Mouse (Mus musculus) neural tube, embryonic 14.5 days (tissue): ENCODE results near the gene Fkbp1b. TPM values are rescaled to one million over a fixed set of nuclear protein-coding genes. Genes with fewer than 3 reads are reported as not detected.
A peak's percentile ranks its signal among the peaks of the same experiment; 100 is the strongest.

Source experiments
- ATAC-seq: fragments of 200-750 bp; cut with Nextera tagmentation; 2 replicates; pipeline ENCODE4 v1.8.0; 2017; ENCODE audit warnings: low read depth, mild to moderate bottlenecking, moderate TSS enrichment, moderate library complexity
- H3K27ac ChIP-seq: fragments of 300-500 bp; sonication (generic); 2 replicates; pipeline ENCODE4 v1.5.1; 2014; ENCODE audit warnings: low read depth, mild to moderate bottlenecking, control low read depth, low read length, moderate library complexity, mixed read lengths
- H3K27me3 ChIP-seq: fragments of 300-500 bp; sonication (generic); 2 replicates; pipeline ENCODE4 v1.6.1; 2014; ENCODE audit warnings: low read length; ENCODE audit not compliant: control insufficient read depth, insufficient read depth
- H3K36me3 ChIP-seq: fragments of 300-500 bp; sonication (generic); 2 replicates; pipeline ENCODE4 v1.6.1; 2014; ENCODE audit warnings: low read length, mixed read lengths; ENCODE audit not compliant: control insufficient read depth, insufficient read depth
- H3K4me1 ChIP-seq: fragments of 300-500 bp; sonication (generic); 2 replicates; pipeline ENCODE4 v1.6.1; 2014; ENCODE audit warnings: low read length; ENCODE audit not compliant: control insufficient read depth, insufficient read depth
- H3K4me2 ChIP-seq: fragments of 300-500 bp; sonication (generic); 2 replicates; pipeline ENCODE4 v1.6.1; 2014; ENCODE audit warnings: mild to moderate bottlenecking, low read depth, low read length, control low read depth
- H3K4me3 ChIP-seq: fragments of 300-500 bp; sonication (generic); 2 replicates; pipeline ENCODE4 v1.5.1; 2014; ENCODE audit warnings: low read depth, low read length, control low read depth, mixed read lengths
- H3K9ac ChIP-seq: fragments of 300-500 bp; sonication (generic); replicated peaks from 2 replicates; pipeline ENCODE4 v1.6.1; 2014; ENCODE audit warnings: low read depth, mild to moderate bottlenecking, control low read depth, low read length, mixed read lengths
- H3K9me3 ChIP-seq: fragments of 300-500 bp; sonication (generic); 2 replicates; pipeline ENCODE4 v1.6.1; 2016; ENCODE audit warnings: low read length; ENCODE audit not compliant: control insufficient read depth
- WGBS: fragments of 180-500 bp; shearing (Covaris S2); extraction: QIAGEN DNeasy Blood & Tissue Kit; methylation state at CpG from one replicate; pipeline ENCODE4 v1.1.7; 2014; 5-methylcytosine and 5-hydroxymethylcytosine counted together
- polyA plus RNA-seq: library from polyadenylated mRNA; unstranded; fragments of >200 nt; fragmentation: Nextera tagmentation; extraction: Ambion mirVana; gene quantifications from 2 replicates; pipeline ENCODE4 v1.2.1, GENCODE M21; 2014

Fkbp1b gene
- polyA plus RNA-seq, 1 experiment from 2014 or later: 55.8 TPM

GRCm38 (mm10) chr12:4862672-4863071 lies 21.3 kb upstream of the Fkbp1b start:
- no peak for ATAC-seq
- Histone ChIP-seq H3K9me3 (no peaks in the 10 kb centered on the region), H3K4me3 (no peak overlapping the region), H3K9ac (no peak overlapping the region), H3K36me3 (no peaks in the 10 kb centered on the region), H3K4me1 (no peaks in the 10 kb centered on the region), H3K27me3 (no peaks in the 10 kb centered on the region), H3K27ac (no peak overlapping the region), H3K4me2 (no peak overlapping the region)
- WGBS: 89% methylated on average over 4 of the region's 4 CpGs

- Histone ChIP-seq H3K27me3 (no peaks in the 10 kb centered on the region), H3K27ac (peak overlapping the region; percentile 66; the same call in 1 of the 2 replicates), H3K9me3 (no peaks in the 10 kb centered on the region), H3K4me1 (no peaks in the 10 kb centered on the region), H3K4me3 (no peak overlapping the region), H3K4me2 (no peak overlapping the region), H3K9ac (no peak overlapping the region), H3K36me3 (no peaks in the 10 kb centered on the region)
- peak; percentile 73; the same call in 1 of the 2 replicates for ATAC-seq
- 42% methylated on average over 11 of the region's 11 CpGs for WGBS
Measured at GRCm38 (mm10) chr12:4859241-4859914, 18.0 kb upstream of the Fkbp1b start.

- WGBS: 96% methylated on average over 2 of the region's 2 CpGs
- ATAC-seq: no peak
- Histone ChIP-seq H3K4me1 (no peaks in the 10 kb centered on the region), H3K27ac (no peak overlapping the region), H3K9ac (no peak overlapping the region), H3K4me3 (no peak overlapping the region), H3K27me3 (no peaks in the 10 kb centered on the region), H3K36me3 (no peaks in the 10 kb centered on the region), H3K4me2 (no peak overlapping the region), H3K9me3 (no peaks in the 10 kb centered on the region)
Measured at GRCm38 (mm10) chr12:4856834-4857233, 15.4 kb upstream of the Fkbp1b start.

GRCm38 (mm10) chr12:4856160-4856559 lies 14.8 kb upstream of the Fkbp1b start:
- no peak overlapping the region for H3K4me3 ChIP-seq
- no peak overlapping the region for H3K4me2 ChIP-seq
- 93% methylated on average over 5 of the region's 5 CpGs for WGBS

DNA sequence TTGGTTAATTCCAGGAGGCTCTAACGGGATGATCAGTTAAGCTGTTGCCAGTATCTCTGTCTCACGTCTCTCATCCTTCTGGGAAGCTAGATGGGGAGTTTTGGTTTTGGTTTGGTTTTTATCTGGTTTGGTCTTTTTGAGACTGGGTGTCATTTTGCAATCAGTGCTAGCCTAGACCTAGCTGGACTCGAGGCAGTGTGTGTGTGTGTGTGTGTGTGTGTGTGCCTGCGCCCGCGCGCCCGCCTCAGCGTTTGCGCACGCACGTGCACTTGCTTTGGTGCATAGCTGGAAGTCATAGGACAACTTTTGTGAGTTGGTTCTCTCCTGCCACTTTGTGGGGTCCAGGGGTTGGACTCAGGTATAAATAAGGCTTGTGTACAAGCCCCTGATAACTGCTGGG lies 2.4 kb upstream of the Fkbp1b start:
- peak overlapping the region; percentile 48; the same call in 1 of the 2 replicates for H3K27ac ChIP-seq

More at GRCm38 (mm10) chr12:4856160-4856559, 14.8 kb upstream of the Fkbp1b start:
- Histone ChIP-seq H3K36me3 (no peaks in the 10 kb centered on the region), H3K27me3 (no peaks in the 10 kb centered on the region), H3K9ac (no peak overlapping the region), H3K4me1 (no peaks in the 10 kb centered on the region), H3K27ac (no peak overlapping the region), H3K9me3 (no peaks in the 10 kb centered on the region)
- ATAC-seq: no peak

DNA sequence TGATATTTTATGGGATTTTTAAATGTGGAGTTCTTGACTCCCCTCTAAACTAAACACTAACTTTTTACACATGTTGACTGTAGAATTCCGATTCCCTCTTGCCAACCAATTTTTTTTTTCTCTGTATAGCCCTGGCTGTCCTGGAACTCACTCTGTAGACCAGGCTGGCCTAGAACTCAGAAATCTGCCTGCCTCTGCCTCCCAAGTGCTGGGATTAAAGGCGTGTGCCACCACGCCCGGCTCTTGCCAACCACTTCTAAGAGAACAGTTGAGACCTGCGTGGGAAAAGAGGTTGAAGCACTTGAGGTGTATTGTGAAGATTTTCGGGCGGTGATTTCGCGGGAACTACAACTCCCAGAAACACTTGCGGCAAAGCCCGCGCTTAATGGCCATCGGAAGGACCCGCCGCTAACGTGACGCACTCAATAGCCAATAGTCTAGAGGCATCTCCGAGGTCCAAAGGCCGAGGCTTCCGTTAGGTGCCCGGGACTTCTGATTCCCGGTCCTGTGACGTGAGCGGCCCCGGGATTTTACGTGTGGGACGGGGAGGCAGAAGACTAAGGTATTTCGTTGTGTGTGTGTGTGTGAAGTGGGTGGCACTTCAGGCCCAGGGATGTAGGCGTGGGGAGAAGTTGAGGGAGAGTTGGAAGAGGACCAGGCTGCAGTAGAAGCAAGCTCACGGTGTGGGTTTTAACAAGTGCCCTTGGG lies 1.7 kb upstream of the Fkbp1b start, which contains the start of gene Wdcp:
Gene Wdcp (plus strand): TSS at position 414 of the 708 bp plus-strand sequence.
- under 1% methylated on average over 30 of the region's 30 CpGs for WGBS

More for the DNA sequence above, 2.4 kb upstream of the Fkbp1b start:
- Histone ChIP-seq H3K36me3 (no peaks in the 10 kb centered on the region), H3K9ac (peak overlapping the region; percentile 41), H3K27me3 (0 out of 2 replicates have a peak, but pooled peaks cover 2% of the 10 kb centered on the region), H3K4me3 (peak overlapping the region; percentile 58), H3K4me1 (peaks cover 11% of the 10 kb centered on the region), H3K9me3 (no peaks in the 10 kb centered on the region), H3K4me2 (peak overlapping the region; percentile 76)
- ATAC-seq: 0 out of 2 replicates have a peak, but pooled peaks have one; percentile 19
- WGBS: under 1% methylated on average over 12 of the region's 12 CpGs

GRCm38 (mm10) chr12:4842456-4842855 lies 1.1 kb upstream of the Fkbp1b start:
- 87% methylated on average over 8 of the region's 8 CpGs for WGBS
- Histone ChIP-seq H3K36me3 (no peaks in the 10 kb centered on the region), H3K27me3 (0 out of 2 replicates have a peak, but pooled peaks cover 2% of the 10 kb centered on the region), H3K4me3 (no peak overlapping the region), H3K27ac (no peak overlapping the region), H3K4me1 (peaks cover 11% of the 10 kb centered on the region), H3K9me3 (no peaks in the 10 kb centered on the region), H3K4me2 (no peak overlapping the region), H3K9ac (no peak overlapping the region)
- ATAC-seq: no peak

More for the DNA sequence above, 1.7 kb upstream of the Fkbp1b start, which contains the start of gene Wdcp:
- peaks cover 11% of the 10 kb centered on the region for H3K4me1 ChIP-seq
- H3K36me3 ChIP-seq: no peaks in the 10 kb centered on the region
- peak; percentile 92 for ATAC-seq
- no peaks in the 10 kb centered on the region for H3K9me3 ChIP-seq
- peak within 1 kb of the TSS; percentile 41 for H3K9ac ChIP-seq
- peak within 1 kb of the TSS; percentile 87 for H3K4me2 ChIP-seq
- 0 out of 2 replicates have a peak, but pooled peaks cover 2% of the 10 kb centered on the region for H3K27me3 ChIP-seq
- peak within 1 kb of the TSS; percentile 58 for H3K4me3 ChIP-seq
- peak within 1 kb of the TSS; percentile 48; the same call in 1 of the 2 replicates for H3K27ac ChIP-seq

- Histone ChIP-seq H3K4me2 (peak overlapping the region; percentile 87), H3K9me3 (no peaks in the 10 kb centered on the region), H3K27me3 (0 out of 2 replicates have a peak, but pooled peaks cover 2% of the 10 kb centered on the region), H3K36me3 (no peaks in the 10 kb centered on the region), H3K4me3 (peak overlapping the region; percentile 75), H3K27ac (no peak overlapping the region), H3K4me1 (peaks cover 11% of the 10 kb centered on the region), H3K9ac (peak overlapping the region; percentile 74)
- 1% methylated on average over 11 of the region's 11 CpGs for WGBS
- no peak for ATAC-seq
Measured at GRCm38 (mm10) chr12:4840741-4841140, 650 bp downstream of the Fkbp1b start.

GRCm38 (mm10) chr12:4840010-4840409 lies 1.4 kb downstream of the Fkbp1b start:
- H3K27me3 ChIP-seq: 0 out of 2 replicates have a peak, but pooled peaks cover 2% of the 10 kb centered on the region
- no peak overlapping the region for H3K27ac ChIP-seq
- H3K9me3 ChIP-seq: no peaks in the 10 kb centered on the region
- 49% methylated on average over 6 of the region's 6 CpGs for WGBS
- H3K36me3 ChIP-seq: no peaks in the 10 kb centered on the region
- H3K4me1 ChIP-seq: peaks cover 11% of the 10 kb centered on the region
- H3K4me3 ChIP-seq: no peak overlapping the region
- no peak overlapping the region for H3K9ac ChIP-seq
- peak overlapping the region; percentile 87; the same call in 1 of the 2 replicates for H3K4me2 ChIP-seq
- no peak for ATAC-seq
